ENCODE assay signal across 20 mouse cellular contexts in genomic region chr9:32342929-32343328, GRCm38 (mm10). TPM values are rescaled to one million over a fixed set of nuclear protein-coding genes. Genes with fewer than 3 reads are reported as not detected.
A peak's percentile ranks its signal among the peaks of the same experiment; 100 is the strongest.
DNase-seq lines count a peak whose midpoint lies in the region; ATAC-seq lines count a peak whose summit lies in the region.
"Had no signal": no experiment of that assay in that cellular context is flagged by ENCODE, and none has a peak within 500 bp of the region (broad histone marks: within the 10 kb centered on the region; RNA-seq: fewer than 3 reads in every experiment).

No protein-coding gene starts in this region.

- peaks cover 25% of the 10 kb centered on the region for H3K4me1 ChIP-seq in forebrain, embryonic 13.5 days
- H3K4me1 ChIP-seq in forebrain, embryonic 16.5 days (replicated peaks; ENCODE audit: control insufficient read depth, insufficient read depth, low read length): peaks cover 12% of the 10 kb centered on the region
- H3K4me1 ChIP-seq in hindbrain, embryonic 14.5 days (replicated peaks; ENCODE audit: control insufficient read depth, insufficient read depth, low read length): peaks cover 12% of the 10 kb centered on the region; the same call in 1 of the 2 replicates
- H3K4me1 ChIP-seq in hindbrain, embryonic 12.5 days: peaks cover 20% of the 10 kb centered on the region
- H3K4me1 ChIP-seq in liver, embryonic 11.5 days (replicated peaks; ENCODE audit: control insufficient read depth, insufficient read depth, low read length): peaks cover 15% of the 10 kb centered on the region
- peaks cover 38% of the 10 kb centered on the region for H3K4me1 ChIP-seq in liver, embryonic 13.5 days (replicated peaks)

- no peaks in the 10 kb centered on the region for H3K36me3 ChIP-seq in forebrain, embryonic 13.5 days (ENCODE audit: poor library complexity, severe bottlenecking)
- no peaks in the 10 kb centered on the region for H3K36me3 ChIP-seq in forebrain, embryonic 16.5 days (ENCODE audit: control insufficient read depth, insufficient read depth)
- no peaks in the 10 kb centered on the region for H3K36me3 ChIP-seq in hindbrain, embryonic 14.5 days (replicated peaks; ENCODE audit: control insufficient read depth, insufficient read depth)
- no peaks in the 10 kb centered on the region for H3K36me3 ChIP-seq in hindbrain, embryonic 12.5 days
- H3K36me3 ChIP-seq in liver, embryonic 11.5 days (ENCODE audit: control insufficient read depth, insufficient read depth, low read length): no peaks in the 10 kb centered on the region
- H3K36me3 ChIP-seq in liver, embryonic 13.5 days: no peaks in the 10 kb centered on the region
- H3K36me3 ChIP-seq: hindbrain, embryonic 10.5 days; intestine, embryonic 15.5 days had no signal

- no peaks in the 10 kb centered on the region for H3K9me3 ChIP-seq in forebrain, embryonic 13.5 days (replicated peaks)
- no peaks in the 10 kb centered on the region for H3K9me3 ChIP-seq in forebrain, embryonic 16.5 days (ENCODE audit: control insufficient read depth, low read length)
- H3K9me3 ChIP-seq in hindbrain, embryonic 14.5 days (ENCODE audit: control insufficient read depth, low read length): no peaks in the 10 kb centered on the region
- H3K9me3 ChIP-seq in hindbrain, embryonic 12.5 days (replicated peaks): no peaks in the 10 kb centered on the region
- H3K9me3 ChIP-seq in liver, embryonic 11.5 days (ENCODE audit: control insufficient read depth, low read length): no peaks in the 10 kb centered on the region
- H3K9me3 ChIP-seq in liver, embryonic 13.5 days (replicated peaks): no peaks in the 10 kb centered on the region
- H3K9me3 ChIP-seq: hindbrain, embryonic 10.5 days; intestine, embryonic 15.5 days had no signal

- WGBS in forebrain, embryonic 13.5 days: 16% methylated on average over 8 of the region's 8 CpGs
- 14% methylated on average over 8 of the region's 8 CpGs for WGBS in forebrain, embryonic 16.5 days
- 13% methylated on average over 8 of the region's 8 CpGs for WGBS in hindbrain, embryonic 14.5 days
- 16% methylated on average over 8 of the region's 8 CpGs for WGBS in hindbrain, embryonic 12.5 days
- WGBS in liver, embryonic 11.5 days: 22% methylated on average over 8 of the region's 8 CpGs
- 23% methylated on average over 8 of the region's 8 CpGs for WGBS in liver, embryonic 13.5 days (ENCODE audit: insufficient replicate concordance)

- H3K27ac ChIP-seq in forebrain, embryonic 13.5 days: no peak overlapping the region
- no peak overlapping the region for H3K27ac ChIP-seq in forebrain, embryonic 16.5 days (ENCODE audit: low read length)
- no peak overlapping the region for H3K27ac ChIP-seq in hindbrain, embryonic 14.5 days
- H3K27ac ChIP-seq in hindbrain, embryonic 12.5 days: no peak overlapping the region
- no peak overlapping the region for H3K27ac ChIP-seq in liver, embryonic 11.5 days (ENCODE audit: low read depth, low read length)
- no peak overlapping the region for H3K27ac ChIP-seq in liver, embryonic 13.5 days
- H3K27ac ChIP-seq: hindbrain, embryonic 10.5 days; intestine, embryonic 15.5 days; layer of hippocampus, adult 2 months; stomach, postnatal 0 days had no signal

- ATAC-seq in forebrain, embryonic 13.5 days: no peak
- ATAC-seq in forebrain, embryonic 16.5 days: no peak
- no peak for ATAC-seq in hindbrain, embryonic 14.5 days (ENCODE audit: low FRiP score)
- no peak for ATAC-seq in hindbrain, embryonic 12.5 days (ENCODE audit: low FRiP score)
- ATAC-seq in liver, embryonic 11.5 days (replicated peaks; ENCODE audit: low FRiP score): no peak
- no peak for ATAC-seq in liver, embryonic 13.5 days (ENCODE audit: low read depth)
- ATAC-seq: intestine, embryonic 15.5 days; lung, postnatal 0 days had no signal

- H3K27me3 ChIP-seq in forebrain, embryonic 13.5 days: peaks cover 80% of the 10 kb centered on the region
- peaks cover 35% of the 10 kb centered on the region for H3K27me3 ChIP-seq in forebrain, embryonic 16.5 days (replicated peaks; ENCODE audit: control insufficient read depth, insufficient read depth, low read length)
- peaks cover 42% of the 10 kb centered on the region for H3K27me3 ChIP-seq in hindbrain, embryonic 14.5 days (ENCODE audit: control insufficient read depth, insufficient read depth, low read length)
- H3K27me3 ChIP-seq in hindbrain, embryonic 12.5 days: peaks cover 52% of the 10 kb centered on the region
- H3K27me3 ChIP-seq in liver, embryonic 11.5 days (replicated peaks; ENCODE audit: control insufficient read depth, insufficient read depth, low read length): peaks cover 45% of the 10 kb centered on the region
- H3K27me3 ChIP-seq in liver, embryonic 13.5 days: peaks cover 50% of the 10 kb centered on the region

- no peak overlapping the region for H3K4me2 ChIP-seq in forebrain, embryonic 13.5 days
- H3K4me2 ChIP-seq in forebrain, embryonic 16.5 days (ENCODE audit: low read length): no peak overlapping the region
- H3K4me2 ChIP-seq in hindbrain, embryonic 14.5 days (replicated peaks): peak overlapping the region; percentile 53; the same call in 1 of the 2 replicates
- no peak overlapping the region for H3K4me2 ChIP-seq in hindbrain, embryonic 12.5 days (replicated peaks)
- H3K4me2 ChIP-seq in liver, embryonic 11.5 days: peak overlapping the region; percentile 62; the same call in 1 of the 2 replicates
- peak overlapping the region; percentile 66; the same call in 1 of the 2 replicates for H3K4me2 ChIP-seq in liver, embryonic 13.5 days

- 0 out of 2 replicates have a peak overlapping the region, but pooled peaks have one; percentile 23 for H3K4me3 ChIP-seq in forebrain, embryonic 13.5 days
- H3K4me3 ChIP-seq in forebrain, embryonic 16.5 days (replicated peaks; ENCODE audit: low read length): no peak overlapping the region
- no peak overlapping the region for H3K4me3 ChIP-seq in hindbrain, embryonic 14.5 days (replicated peaks; ENCODE audit: low read length)
- H3K4me3 ChIP-seq in hindbrain, embryonic 12.5 days: no peak overlapping the region
- peak overlapping the region; percentile 39 for H3K4me3 ChIP-seq in liver, embryonic 11.5 days (ENCODE audit: low read depth, low read length)
- H3K4me3 ChIP-seq in liver, embryonic 13.5 days (replicated peaks): peak overlapping the region; percentile 46; the same call in 1 of the 2 replicates
- H3K4me3 ChIP-seq: erythroblast, embryonic 14.5 days; intestine, embryonic 15.5 days; layer of hippocampus, adult 2 months; myocyte had no signal

- no peak for DNase-seq in hindbrain, embryonic 14.5 days (ENCODE audit: low spot score)
- no peak for DNase-seq in liver, embryonic 11.5 days (ENCODE audit: low spot score)
- DNase-seq in liver: no peak
- no peak for DNase-seq in liver, embryonic 13.5 days
- DNase-seq in spleen, postnatal 4 days (ENCODE audit: low spot score in 2 of 2): no peak
- DNase-seq: cerebellum, adult 8-10 months; gastrocnemius, postnatal 10 days; right cerebral cortex, postnatal 14 days had no signal

- no peak overlapping the region for H3K9ac ChIP-seq in forebrain, embryonic 13.5 days
- H3K9ac ChIP-seq in forebrain, embryonic 16.5 days (replicated peaks; ENCODE audit: low read depth, low read length): no peak overlapping the region
- H3K9ac ChIP-seq in hindbrain, embryonic 14.5 days: no peak overlapping the region
- no peak overlapping the region for H3K9ac ChIP-seq in hindbrain, embryonic 12.5 days
- H3K9ac ChIP-seq in liver, embryonic 11.5 days (ENCODE audit: low read depth, low read length): peak overlapping the region; percentile 6; the same call in 1 of the 2 replicates
- no peak overlapping the region for H3K9ac ChIP-seq in liver, embryonic 13.5 days
- H3K9ac ChIP-seq: intestine, embryonic 15.5 days had no signal

RNA-seq across cellular contexts. Expression of gene Kcnj5, which starts 1.2 kb away (rescaled TPM):
- 1.2 and 1.3 TPM in 2 replicates for polyA plus RNA-seq in forebrain, embryonic 13.5 days (2015; fragmentation: Nextera tagmentation; extraction: Ambion mirVana)
- polyA plus RNA-seq in forebrain, embryonic 16.5 days (2015; fragmentation: Nextera tagmentation; extraction: Ambion mirVana): 0.68 and 0.73 TPM in 2 replicates
- polyA plus RNA-seq in hindbrain, embryonic 14.5 days (2014; fragmentation: Nextera tagmentation; extraction: Ambion mirVana): 0.28 and 0.60 TPM in 2 replicates
- polyA plus RNA-seq in hindbrain, embryonic 12.5 days (2016; fragmentation: Nextera tagmentation; extraction: Ambion mirVana): 0.29 and 0.45 TPM in 2 replicates
- 3.7 and 4.8 TPM in 2 replicates for polyA plus RNA-seq in liver, embryonic 11.5 days (2014; fragmentation: Nextera tagmentation; extraction: Ambion mirVana)
- 1.9 and 2.6 TPM in 2 replicates for polyA plus RNA-seq in liver, embryonic 13.5 days (2015; fragmentation: Nextera tagmentation; extraction: Ambion mirVana)
- polyA plus RNA-seq: erythroblast, embryonic 14.5 days; myocyte had no signal

RNA-seq across cellular contexts. Expression of gene Kcnj1, which starts 29.4 kb away (rescaled TPM):
- polyA plus RNA-seq in forebrain, embryonic 13.5 days (2015; fragmentation: Nextera tagmentation; extraction: Ambion mirVana): not detected in 2 replicates
- polyA plus RNA-seq in forebrain, embryonic 16.5 days (2015; fragmentation: Nextera tagmentation; extraction: Ambion mirVana): not detected in 2 replicates
- polyA plus RNA-seq in hindbrain, embryonic 14.5 days (2014; fragmentation: Nextera tagmentation; extraction: Ambion mirVana): 0.09 TPM in 1 of 2 replicates, not detected in the other
- not detected in 2 replicates for polyA plus RNA-seq in hindbrain, embryonic 12.5 days (2016; fragmentation: Nextera tagmentation; extraction: Ambion mirVana)
- not detected in 2 replicates for polyA plus RNA-seq in liver, embryonic 11.5 days (2014; fragmentation: Nextera tagmentation; extraction: Ambion mirVana)
- not detected in 2 replicates for polyA plus RNA-seq in liver, embryonic 13.5 days (2015; fragmentation: Nextera tagmentation; extraction: Ambion mirVana)
- polyA plus RNA-seq: embryonic facial prominence, embryonic 11.5 days; erythroblast, embryonic 14.5 days; hindbrain, embryonic 10.5 days; intestine, embryonic 15.5 days; liver, adult 2 months; lung, postnatal 0 days; myocyte; stomach, postnatal 0 days had no signal

Comparison
In these comparisons a context has a peak if more than half of its experiments do, and no peak if none do; other contexts are left out.
1. H3K4me2 ChIP-seq: peak in hindbrain, embryonic 14.5 days (single experiment), liver, embryonic 11.5 days (single experiment) and liver, embryonic 13.5 days (single experiment); none in forebrain, embryonic 13.5 days (single experiment), forebrain, embryonic 16.5 days (single experiment) and hindbrain, embryonic 12.5 days (single experiment).
2. H3K4me3 ChIP-seq: peak in forebrain, embryonic 13.5 days (single experiment), liver, embryonic 11.5 days (single experiment) and liver, embryonic 13.5 days (single experiment); none in forebrain, embryonic 16.5 days (single experiment), hindbrain, embryonic 14.5 days (single experiment) and hindbrain, embryonic 12.5 days (single experiment).